Mouse (Mus musculus): ENCODE measurements around the gene Vmn2r19. TPM values are rescaled to one million over a fixed set of nuclear protein-coding genes. Genes with fewer than 3 reads are reported as not detected.

Vmn2r19 gene
- polyA plus RNA-seq, 1 experiment from 2014 or later: not detected

- WGBS: 90% methylated on average over 1 of the region's 1 CpGs
- H3K27me3 ChIP-seq (replicated peaks; ENCODE audit: control insufficient read depth, insufficient read depth, low read length): no peaks in the 10 kb centered on the region
- H3K4me1 ChIP-seq (ENCODE audit: control insufficient read depth, insufficient read depth, low read length): no peaks in the 10 kb centered on the region
- no peak overlapping the region for H3K4me2 ChIP-seq (ENCODE audit: low read depth, low read length)
- ATAC-seq (ENCODE audit: low read depth): no peak
- H3K9ac ChIP-seq (ENCODE audit: low read depth, low read length): no peak overlapping the region
- no peak overlapping the region for H3K27ac ChIP-seq (replicated peaks; ENCODE audit: low read depth, low read length)
- no peaks in the 10 kb centered on the region for H3K36me3 ChIP-seq (ENCODE audit: control insufficient read depth, insufficient read depth, low read length)
- H3K9me3 ChIP-seq (ENCODE audit: control insufficient read depth, low read length): no peaks in the 10 kb centered on the region
- no peak overlapping the region for H3K4me3 ChIP-seq (ENCODE audit: low read depth, low read length)
- no peak for DNase-seq (ENCODE audit: low spot score)
These were observed 38.0 kb downstream of the Vmn2r19 start for GRCm38 (mm10) chr6:123346141-123346540.

Other genes starting within 250 kb of the Vmn2r19 start
- 5.8 and 7.2 TPM in 2 replicates for gene Clec4a2, start 201.9 kb upstream of the Vmn2r19 start, polyA plus RNA-seq (2014; fragmentation: Nextera tagmentation; extraction: Ambion mirVana)
- gene Clec4b2, start 135.4 kb upstream of the Vmn2r19 start, polyA plus RNA-seq (2014; fragmentation: Nextera tagmentation; extraction: Ambion mirVana): not detected in 2 replicates
- 4.5 and 5.3 TPM in 2 replicates for gene Clec4n, start 78.5 kb upstream of the Vmn2r19 start, polyA plus RNA-seq (2014; fragmentation: Nextera tagmentation; extraction: Ambion mirVana)
- 0.31 and 0.50 TPM in 2 replicates for gene Clec4d, start 46.2 kb upstream of the Vmn2r19 start, polyA plus RNA-seq (2014; fragmentation: Nextera tagmentation; extraction: Ambion mirVana)
- gene Clec4e, start 18.5 kb upstream of the Vmn2r19 start, polyA plus RNA-seq (2014; fragmentation: Nextera tagmentation; extraction: Ambion mirVana): 0.10 and 0.25 TPM in 2 replicates
- gene Vmn2r20, start 109.8 kb downstream of the Vmn2r19 start, polyA plus RNA-seq (2014; fragmentation: Nextera tagmentation; extraction: Ambion mirVana): not detected in 2 replicates
- gene Vmn2r21, start 225.1 kb downstream of the Vmn2r19 start, polyA plus RNA-seq (2014; fragmentation: Nextera tagmentation; extraction: Ambion mirVana): not detected in 2 replicates

Data from embryonic facial prominence, embryonic 14.5 days (tissue).